Mouse (Mus musculus) ES-E14 (cell line): Measurements from ENCODE around the gene Gm20824. TPM values are rescaled to one million over a fixed set of nuclear protein-coding genes. Genes with fewer than 3 reads are reported as not detected.
"Not testable (repeated sequence)": the region's sequence is repeated elsewhere in the genome, so short reads cannot be mapped to it uniquely, and the experiment has no call there.

Experiments
- DNase-seq: peaks from one replicate; pipeline ENCODE4 v3.0.0-alpha.2; 2013; ENCODE audit warnings: low read depth, low spot score
- H3K27ac ChIP-seq: 2 replicates; pipeline ENCODE4 v1.5.1; 2012; ENCODE audit warnings: low read depth, mild to moderate bottlenecking, low read length, moderate library complexity, mixed read lengths; ENCODE audit not compliant: poor library complexity, insufficient read depth, severe bottlenecking
- H3K36me3 ChIP-seq: 2 replicates; pipeline ENCODE4 v1.6.1; 2012; ENCODE audit warnings: mild to moderate bottlenecking, low read length, moderate library complexity, mixed read lengths; ENCODE audit not compliant: control insufficient read depth, poor library complexity, insufficient read depth, severe bottlenecking
- H3K4me1 ChIP-seq, 2 experiments: fragments of 150-350 bp in 1 of 2; sonication (generic) in 1 of 2; 2 replicates each; pipeline ENCODE4 v1.6.1; 2012; ENCODE audit warnings: low read length in 2 of 2, mild to moderate bottlenecking in 1 of 2, mixed read lengths in 1 of 2; ENCODE audit not compliant: control insufficient read depth in 2 of 2, insufficient read depth in 2 of 2, poor library complexity in 1 of 2
- H3K4me3 ChIP-seq, 2 experiments: fragments of 150-350 bp in 1 of 2; sonication (generic) in 1 of 2; 2 replicates each; pipeline ENCODE4 v1.5.1; 2012; ENCODE audit warnings: low read length in 2 of 2, low read depth in 1 of 2, mild to moderate bottlenecking in 1 of 2, mixed read lengths in 1 of 2; ENCODE audit not compliant: insufficient read depth in 1 of 2, poor library complexity in 1 of 2, severe bottlenecking in 1 of 2
- H3K9ac ChIP-seq: 2 replicates; pipeline ENCODE4 v1.6.1; 2012; ENCODE audit warnings: low read depth, mild to moderate bottlenecking, low read length, mixed read lengths; ENCODE audit not compliant: poor library complexity, insufficient read depth, severe bottlenecking
- H3K9me3 ChIP-seq: fragments of 150-350 bp; sonication (generic); 2 replicates; pipeline ENCODE4 v1.6.1; 2012; ENCODE audit warnings: low read depth, mild to moderate bottlenecking, low read length; ENCODE audit not compliant: control insufficient read depth, insufficient read depth
- in situ Hi-C, 2 experiments: fragments of 600-800 bp; cut with MboI; formaldehyde crosslinking; loops; one replicate each; pipeline ENCODE4 v1.15.1; 2025; ENCODE audit warnings: low sequenced_read_pairs in 2 of 2, inconsistent platforms in 1 of 2; ENCODE audit not compliant: unreplicated experiment in 2 of 2
- total RNA-seq: library from RNA; depleted of rRNA; stranded (reverse); fragments of 300-350 nt; gene quantifications from 2 replicates; pipeline ENCODE4 v1.2.3, GENCODE M21; 2012; rRNA removed

Gene Gm20824
- total RNA-seq: not detected in 2 replicates

DNA sequence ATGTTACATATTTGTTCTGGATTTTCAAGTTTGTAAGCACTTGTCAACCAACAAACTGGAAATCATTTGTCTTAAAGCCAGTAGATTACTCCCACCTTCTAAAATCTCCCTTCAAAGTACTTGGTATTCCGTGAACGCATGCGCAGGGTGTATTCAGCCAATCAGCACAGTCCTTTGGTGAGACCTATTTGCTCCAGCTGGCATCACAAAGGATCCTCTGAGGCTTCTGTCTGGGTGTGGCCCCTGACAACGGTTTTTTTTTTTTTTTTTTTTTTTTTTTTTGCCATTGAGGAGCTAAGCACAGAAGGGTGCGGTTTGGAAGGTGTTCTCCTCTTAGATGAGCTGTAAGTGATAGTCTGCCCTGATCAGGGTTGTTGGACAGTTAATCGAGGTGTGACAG, at the start of gene Gm20824:
Gm20824 (plus strand) TSS at position 301 of the 400 bp plus-strand sequence.
- H3K9me3 ChIP-seq, H3K36me3 ChIP-seq, in situ Hi-C loops, DNase-seq, H3K9ac ChIP-seq, H3K4me3 ChIP-seq, H3K27ac ChIP-seq, H3K4me1 ChIP-seq: not testable (repeated sequence)

Other genes starting within 250 kb of the Gm20824 start
- not detected in 2 replicates for gene Gm20825, start 186.4 kb upstream of the Gm20824 start, total RNA-seq